Comparison of ENCODE assay signal across 11 mouse cellular contexts in the genomic region with DNA sequence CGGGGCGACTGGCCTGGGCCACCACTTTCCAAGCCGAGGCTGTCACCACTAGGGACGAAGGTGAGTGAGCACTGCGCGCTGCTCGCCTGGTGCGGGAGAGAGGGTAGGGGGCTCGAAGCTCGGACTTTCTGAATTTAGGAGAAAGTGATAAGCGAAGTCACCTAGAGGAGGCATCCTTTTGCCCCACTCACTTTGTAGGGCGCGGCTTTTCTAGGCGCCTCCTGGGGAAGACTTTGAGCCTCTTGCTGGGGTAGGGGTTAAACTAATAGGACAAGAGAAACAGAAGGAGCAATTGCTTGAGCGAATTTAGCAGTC. TPM values are rescaled to one million over a fixed set of nuclear protein-coding genes. Genes with fewer than 3 reads are reported as not detected.
A peak's percentile ranks its signal among the peaks of the same experiment; 100 is the strongest.
DNase-seq lines count a peak whose midpoint lies in the region; ATAC-seq and TF ChIP-seq lines count a peak whose summit lies in the region.
"Had no signal": no experiment of that assay in that cellular context is flagged by ENCODE, and none has a peak within 500 bp of the region (broad histone marks: within the 10 kb centered on the region; RNA-seq: fewer than 3 reads in every experiment).

No protein-coding gene starts in this region.

- TF ChIP-seq EP300 in heart, adult 2 months (IDR thresholded peaks at IDR 0.05; ENCODE audit: insufficient read depth, low read depth, low read length) = no peak

- DNase-seq in heart, adult 2 months = no peak
- no peak for DNase-seq in heart, postnatal 36 days
- no peak for DNase-seq in ES-E14 (ENCODE audit: low read depth, low spot score)
- DNase-seq in hindbrain, embryonic 14.5 days (ENCODE audit: low spot score) = no peak
- no peak for DNase-seq in midbrain, embryonic 14.5 days
- no peak for DNase-seq in gastrocnemius, postnatal 36 days
- no peak for DNase-seq in left cerebral cortex, adult 18-20 months (ENCODE audit: low spot score in 2 of 2)
- no peak for DNase-seq in embryo, embryonic 10 days (ENCODE audit: low spot score)
- DNase-seq: B cell, adult 2 months had no signal

- no peaks in the 10 kb centered on the region for H3K4me1 ChIP-seq in heart, adult 2 months (ENCODE audit: control insufficient read depth, insufficient read depth, low read length)
- H3K4me1 ChIP-seq in ES-E14 (ENCODE audit: control insufficient read depth in 2 of 2, insufficient read depth in 2 of 2, low read length in 2 of 2, poor library complexity in 1 of 2) = peaks cover 0 to 2% of the 10 kb centered on the region in 2 experiments; a peak in 1 of 4 replicates
- peaks cover 6% of the 10 kb centered on the region for H3K4me1 ChIP-seq in hindbrain, embryonic 14.5 days (replicated peaks; ENCODE audit: control insufficient read depth, insufficient read depth, low read length)
- H3K4me1 ChIP-seq in midbrain, embryonic 14.5 days (ENCODE audit: control insufficient read depth, insufficient read depth, low read length) = no peaks in the 10 kb centered on the region

- H3K27ac ChIP-seq in heart, adult 2 months = no peak overlapping the region
- no peak overlapping the region for H3K27ac ChIP-seq in ES-E14 (ENCODE audit: insufficient read depth, low read depth, low read length, poor library complexity, severe bottlenecking)
- peak overlapping the region; percentile 87 for H3K27ac ChIP-seq in hindbrain, embryonic 14.5 days
- H3K27ac ChIP-seq in midbrain, embryonic 14.5 days (replicated peaks; ENCODE audit: low read depth, low read length) = peak overlapping the region; percentile 82

- WGBS in heart, adult 2 months = under 1% methylated on average over 15 of the region's 15 CpGs
- under 1% methylated on average over 15 of the region's 15 CpGs for WGBS in hindbrain, embryonic 14.5 days
- whole genome bisulfite sequencing in midbrain, embryonic 14.5 days = under 1% methylated on average over 15 of the region's 15 CpGs

- no peak for TF ChIP-seq CTCF in heart, adult 2 months (IDR thresholded peaks at IDR 0.05)

- intact Hi-C loops in heart, adult 2 months (cut with DNase I) = no loop called here
- intact Hi-C loops in heart, postnatal 36 days (cut with DNase I) = no loop called here
- intact Hi-C loops in gastrocnemius, postnatal 36 days (cut with DNase I) = no loop called here

- H3K4me2 ChIP-seq in hindbrain, embryonic 14.5 days (replicated peaks) = peak overlapping the region; percentile 63
- peak overlapping the region; percentile 91 for H3K4me2 ChIP-seq in midbrain, embryonic 14.5 days (ENCODE audit: low read length)

- H3K4me3 ChIP-seq in heart, adult 2 months = peak overlapping the region; percentile 36; the same call in 1 of the 2 replicates
- H3K4me3 ChIP-seq in ES-E14 (ENCODE audit: insufficient read depth in 1 of 2, low read depth in 1 of 2, low read length in 2 of 2, poor library complexity in 1 of 2, severe bottlenecking in 1 of 2) = peak overlapping the region; percentile 82 to 84
- peak overlapping the region; percentile 76 for H3K4me3 ChIP-seq in hindbrain, embryonic 14.5 days (replicated peaks; ENCODE audit: low read length)
- H3K4me3 ChIP-seq in midbrain, embryonic 14.5 days (replicated peaks; ENCODE audit: low read depth, low read length) = peak overlapping the region; percentile 78

- H3K79me2 ChIP-seq in heart, adult 2 months (replicated peaks; ENCODE audit: control insufficient read depth, insufficient read depth, low read length) = no peaks in the 10 kb centered on the region

- no peak overlapping the region for H3K9ac ChIP-seq in heart, adult 2 months (ENCODE audit: low read depth, low read length)
- peak overlapping the region; percentile 30; the same call in 1 of the 2 replicates for H3K9ac ChIP-seq in ES-E14 (ENCODE audit: insufficient read depth, low read depth, low read length, poor library complexity, severe bottlenecking)
- peak overlapping the region; percentile 82 for H3K9ac ChIP-seq in hindbrain, embryonic 14.5 days
- H3K9ac ChIP-seq in midbrain, embryonic 14.5 days (replicated peaks; ENCODE audit: low read length) = peak overlapping the region; percentile 77

- H3K36me3 ChIP-seq in heart, adult 2 months (ENCODE audit: control insufficient read depth, insufficient read depth, low read length) = no peaks in the 10 kb centered on the region
- no peaks in the 10 kb centered on the region for H3K36me3 ChIP-seq in ES-E14 (ENCODE audit: control insufficient read depth, insufficient read depth, low read length, poor library complexity, severe bottlenecking)
- no peaks in the 10 kb centered on the region for H3K36me3 ChIP-seq in hindbrain, embryonic 14.5 days (replicated peaks; ENCODE audit: control insufficient read depth, insufficient read depth)
- H3K36me3 ChIP-seq in midbrain, embryonic 14.5 days (ENCODE audit: control insufficient read depth, insufficient read depth, low read length) = no peaks in the 10 kb centered on the region

- H3K27me3 ChIP-seq in heart, adult 2 months (ENCODE audit: control insufficient read depth, insufficient read depth, low read length) = peaks cover 8% of the 10 kb centered on the region
- no peaks in the 10 kb centered on the region for H3K27me3 ChIP-seq in hindbrain, embryonic 14.5 days (ENCODE audit: control insufficient read depth, insufficient read depth, low read length)
- H3K27me3 ChIP-seq in midbrain, embryonic 14.5 days (ENCODE audit: control insufficient read depth, insufficient read depth, low read length) = no peaks in the 10 kb centered on the region

- no peak for TF ChIP-seq POLR2A in heart, adult 2 months (IDR thresholded peaks at IDR 0.05; ENCODE audit: insufficient read depth, low read depth, low read length)

- H3K9me3 ChIP-seq in ES-E14 (ENCODE audit: control insufficient read depth, insufficient read depth, low read depth, low read length) = no peaks in the 10 kb centered on the region
- no peaks in the 10 kb centered on the region for H3K9me3 ChIP-seq in hindbrain, embryonic 14.5 days (ENCODE audit: control insufficient read depth, low read length)
- H3K9me3 ChIP-seq in midbrain, embryonic 14.5 days (ENCODE audit: control insufficient read depth, low read length) = no peaks in the 10 kb centered on the region

- in situ Hi-C loops in ES-E14 (cut with MboI; ENCODE audit: low sequenced_read_pairs in 2 of 2, unreplicated experiment in 2 of 2) = no loop called here

- ATAC-seq in hindbrain, embryonic 14.5 days (ENCODE audit: low FRiP score) = no peak; the same call in 1 of the 2 replicates
- ATAC-seq in midbrain, embryonic 14.5 days (ENCODE audit: low FRiP score, low TSS enrichment) = peak; percentile 34

TF ChIP-seq in ES-E14, 5 proteins besides CTCF, POLR2A, EP300 and RAD21:
- TF ChIP-seq MAFK (IDR thresholded peaks at IDR 0.05; ENCODE audit: insufficient read depth, low read depth, low read length) = no peak
- no peak for TF ChIP-seq ZC3H11A (IDR thresholded peaks at IDR 0.05; ENCODE audit: borderline replicate concordance, low read depth, low read length)
- TF ChIP-seq HCFC1 (IDR thresholded peaks at IDR 0.05; ENCODE audit: borderline replicate concordance, insufficient read depth, low read length) = no peak
- TF ChIP-seq ZNF384 (IDR thresholded peaks at IDR 0.05; ENCODE audit: low read depth, low read length) = no peak
- no peak for TF ChIP-seq CHD2 (IDR thresholded peaks at IDR 0.05; ENCODE audit: low read depth, low read length)

RNA-seq across cellular contexts. Expression of gene Hs3st5, which starts 0.9 kb away (rescaled TPM):
- total RNA-seq in heart, adult 2 months (2021) = 1 to 10 TPM; 2.4 to 4.7 TPM
- polyA plus RNA-seq in heart, adult 2 months (2012; rRNA removed) = 0.49 and 1.4 TPM in 2 replicates
- total RNA-seq in heart, postnatal 36 days (2021) = 1 to 10 TPM; 2.4 to 3.3 TPM
- total RNA-seq in ES-E14 (2012; rRNA removed) = 0.13 and 0.21 TPM in 2 replicates
- polyA plus RNA-seq in hindbrain, embryonic 14.5 days (2014; fragmentation: Nextera tagmentation; extraction: Ambion mirVana) = 36.0 and 38.3 TPM in 2 replicates
- 22.4 and 23.0 TPM in 2 replicates for polyA plus RNA-seq in midbrain, embryonic 14.5 days (2014; fragmentation: Nextera tagmentation; extraction: Ambion mirVana)
- 1 to 10 TPM; 2.0 to 6.7 TPM for total RNA-seq in gastrocnemius, postnatal 36 days (2021)
- total RNA-seq in left cerebral cortex, adult 18-20 months (2021) = 1 to 10 TPM; 4.7 to 5.5 TPM
- total RNA-seq: hematopoietic stem cell, adult 5-6 weeks; monocyte, adult 5-6 weeks had no signal

Comparison
In these comparisons a context has a peak if more than half of its experiments do, and no peak if none do; other contexts are left out.
1. H3K27ac ChIP-seq: peak in hindbrain, embryonic 14.5 days (single experiment) and midbrain, embryonic 14.5 days (single experiment); none in heart, adult 2 months (single experiment) and ES-E14 (single experiment).
2. Peak in every context shown above with its lines, with median percentiles within 50 percentile points of each other: H3K4me3 ChIP-seq.